Mouse (Mus musculus) ES-E14 (cell line): ENCODE results near the gene Zfp618. TPM values are rescaled to one million over a fixed set of nuclear protein-coding genes. Genes with fewer than 3 reads are reported as not detected.

Experiments used
- DNase-seq: peaks from one replicate; pipeline ENCODE4 v3.0.0-alpha.2; 2013; ENCODE audit warnings: low read depth, low spot score
- H3K27ac ChIP-seq: 2 replicates; pipeline ENCODE4 v1.5.1; 2012; ENCODE audit warnings: low read depth, mild to moderate bottlenecking, low read length, moderate library complexity, mixed read lengths; ENCODE audit not compliant: poor library complexity, insufficient read depth, severe bottlenecking
- H3K36me3 ChIP-seq: 2 replicates; pipeline ENCODE4 v1.6.1; 2012; ENCODE audit warnings: mild to moderate bottlenecking, low read length, moderate library complexity, mixed read lengths; ENCODE audit not compliant: control insufficient read depth, poor library complexity, insufficient read depth, severe bottlenecking
- H3K4me1 ChIP-seq, 2 experiments: fragments of 150-350 bp in 1 of 2; sonication (generic) in 1 of 2; 2 replicates each; pipeline ENCODE4 v1.6.1; 2012; ENCODE audit warnings: low read length in 2 of 2, mild to moderate bottlenecking in 1 of 2, mixed read lengths in 1 of 2; ENCODE audit not compliant: control insufficient read depth in 2 of 2, insufficient read depth in 2 of 2, poor library complexity in 1 of 2
- H3K4me3 ChIP-seq, 2 experiments: fragments of 150-350 bp in 1 of 2; sonication (generic) in 1 of 2; 2 replicates each; pipeline ENCODE4 v1.5.1; 2012; ENCODE audit warnings: low read length in 2 of 2, low read depth in 1 of 2, mild to moderate bottlenecking in 1 of 2, mixed read lengths in 1 of 2; ENCODE audit not compliant: insufficient read depth in 1 of 2, poor library complexity in 1 of 2, severe bottlenecking in 1 of 2
- H3K9ac ChIP-seq: 2 replicates; pipeline ENCODE4 v1.6.1; 2012; ENCODE audit warnings: low read depth, mild to moderate bottlenecking, low read length, mixed read lengths; ENCODE audit not compliant: poor library complexity, insufficient read depth, severe bottlenecking
- H3K9me3 ChIP-seq: fragments of 150-350 bp; sonication (generic); 2 replicates; pipeline ENCODE4 v1.6.1; 2012; ENCODE audit warnings: low read depth, mild to moderate bottlenecking, low read length; ENCODE audit not compliant: control insufficient read depth, insufficient read depth
- CHD2 ChIP-seq: IDR thresholded peaks from 2 replicates; pipeline ENCODE4 v1.6.1; 2014; ENCODE audit warnings: mild to moderate bottlenecking, low read depth, low read length, inconsistent platforms
- HCFC1 ChIP-seq: IDR thresholded peaks from 2 replicates; pipeline ENCODE4 v1.6.1; 2012; ENCODE audit warnings: low read length, inconsistent platforms, borderline replicate concordance; ENCODE audit not compliant: insufficient read depth
- MAFK ChIP-seq: IDR thresholded peaks from 2 replicates; pipeline ENCODE4 v1.6.1; 2014; ENCODE audit warnings: mild to moderate bottlenecking, low read depth, low read length, inconsistent platforms; ENCODE audit not compliant: insufficient read depth
- ZC3H11A ChIP-seq: IDR thresholded peaks from 2 replicates; pipeline ENCODE4 v1.6.1; 2012; ENCODE audit warnings: low read depth, mild to moderate bottlenecking, inconsistent platforms, low read length, borderline replicate concordance
- ZNF384 ChIP-seq: IDR thresholded peaks from 2 replicates; pipeline ENCODE4 v1.6.1; 2012; ENCODE audit warnings: low read depth, low read length, inconsistent platforms
- in situ Hi-C, 2 experiments: fragments of 600-800 bp; cut with MboI; formaldehyde crosslinking; loops; one replicate each; pipeline ENCODE4 v1.15.1; 2025; ENCODE audit warnings: low sequenced_read_pairs in 2 of 2, inconsistent platforms in 1 of 2; ENCODE audit not compliant: unreplicated experiment in 2 of 2
- total RNA-seq: library from RNA; depleted of rRNA; stranded (reverse); fragments of 300-350 nt; gene quantifications from 2 replicates; pipeline ENCODE4 v1.2.3, GENCODE M21; 2012

Gene Zfp618
- total RNA-seq, 1 experiment = 3.3 TPM

GRCm38 (mm10) chr4:62999916-63000315, 34.5 kb downstream of the Zfp618 start:
- Histone ChIP-seq H3K27ac (no peak overlapping the region), H3K9ac (no peak overlapping the region), H3K4me3 (no peak overlapping the region), H3K4me1 (no peaks in the 10 kb centered on the region), H3K9me3 (no peaks in the 10 kb centered on the region), H3K36me3 (no peaks in the 10 kb centered on the region)
- no peak for TF ChIP-seq ZC3H11A
- TF ChIP-seq CHD2 = no peak
- TF ChIP-seq ZNF384 = no peak
- no peak for TF ChIP-seq MAFK
- no peak for TF ChIP-seq HCFC1
- in situ Hi-C loops = no loop called here
- no peak for DNase-seq

DNA sequence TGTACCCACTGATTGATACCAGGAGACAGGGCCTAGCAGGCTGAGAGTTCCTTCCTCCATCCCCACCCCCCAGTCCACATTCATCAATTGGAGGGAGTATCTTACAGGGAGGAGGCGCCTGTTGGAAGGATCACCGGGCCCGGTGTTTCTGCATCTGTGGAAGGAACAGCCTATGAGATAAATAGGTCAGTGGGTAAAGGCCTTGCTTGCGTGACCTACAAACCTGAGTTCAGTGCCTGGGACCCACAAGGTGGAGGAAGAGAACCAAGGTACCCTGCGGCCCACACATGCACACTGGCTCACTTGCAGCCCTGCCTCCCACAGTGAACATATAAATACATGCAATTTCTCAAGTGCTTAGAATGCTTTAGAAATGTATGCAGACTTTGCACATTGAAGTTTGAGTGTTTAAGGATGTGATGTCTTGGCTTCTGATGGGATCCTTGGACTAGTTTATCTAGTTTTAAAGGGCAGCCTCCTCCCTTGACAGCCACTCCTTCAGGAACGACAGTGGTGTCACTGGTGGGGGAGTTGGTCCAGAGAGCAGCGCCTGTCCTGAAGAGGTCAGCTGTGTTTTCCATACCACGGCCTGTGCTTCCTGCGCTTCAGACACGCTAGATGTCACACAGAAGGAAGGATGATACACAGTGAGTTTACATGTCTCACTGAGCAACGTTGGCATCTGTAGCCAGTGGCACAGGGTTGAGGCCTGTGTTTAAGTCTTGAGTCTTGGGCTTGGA, 35.1 kb downstream of the Zfp618 start:
- Histone ChIP-seq H3K36me3 (no peaks in the 10 kb centered on the region), H3K9me3 (no peaks in the 10 kb centered on the region), H3K4me3 (no peak overlapping the region), H3K9ac (no peak overlapping the region), H3K4me1 (no peaks in the 10 kb centered on the region), H3K27ac (no peak overlapping the region)
- in situ Hi-C loops = no loop called here
- TF ChIP-seq HCFC1 (no peak), ZNF384 (no peak), ZC3H11A (no peak), CHD2 (no peak)
- no peak for DNase-seq

DNA sequence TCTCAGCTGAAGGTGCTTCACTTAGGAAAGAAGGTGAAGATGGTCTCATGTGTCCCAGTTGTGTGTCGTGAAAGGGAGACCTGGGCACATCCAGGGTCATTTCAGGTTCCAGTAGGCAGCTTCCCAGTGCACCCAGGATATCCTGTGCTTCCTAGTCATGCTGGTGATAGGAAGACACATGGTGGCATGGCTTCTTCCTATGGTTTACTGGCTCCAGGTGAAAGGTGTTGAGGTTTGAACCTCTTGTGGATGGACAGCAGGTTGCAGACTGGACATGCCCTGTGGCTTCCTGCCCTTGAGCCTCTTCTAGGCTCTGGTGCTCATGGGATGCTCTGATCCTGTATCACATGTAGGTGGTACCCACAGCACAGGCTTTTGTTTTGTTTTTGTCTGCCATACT, 37.0 kb downstream of the Zfp618 start:
- TF ChIP-seq ZNF384 (no peak), MAFK (no peak), HCFC1 (no peak), ZC3H11A (no peak), CHD2 (no peak)
- no peak overlapping the region for H3K4me3 ChIP-seq
- H3K36me3 ChIP-seq = no peaks in the 10 kb centered on the region
- H3K9me3 ChIP-seq = no peaks in the 10 kb centered on the region
- no peak overlapping the region for H3K27ac ChIP-seq
- no peak for DNase-seq
- H3K9ac ChIP-seq = no peak overlapping the region
- no peaks in the 10 kb centered on the region for H3K4me1 ChIP-seq
- in situ Hi-C loops = no loop called here

GRCm38 (mm10) chr4:63004519-63004918, 39.1 kb downstream of the Zfp618 start:
- in situ Hi-C loops = no loop called here
- no peak overlapping the region for H3K4me3 ChIP-seq
- H3K9ac ChIP-seq = no peak overlapping the region
- DNase-seq = no peak
- TF ChIP-seq ZNF384 (no peak), CHD2 (no peak), ZC3H11A (no peak), HCFC1 (no peak), MAFK (no peak)
- no peaks in the 10 kb centered on the region for H3K4me1 ChIP-seq
- no peaks in the 10 kb centered on the region for H3K9me3 ChIP-seq
- no peaks in the 10 kb centered on the region for H3K36me3 ChIP-seq
- H3K27ac ChIP-seq = no peak overlapping the region
